Mouse (Mus musculus): ENCODE measurements around the gene Gas7. TPM values are rescaled to one million over a fixed set of nuclear protein-coding genes. Genes with fewer than 3 reads are reported as not detected.

Gas7 gene
- total RNA-seq, 1 experiment: 2.4 TPM

GRCm38 (mm10) chr11:67728726-67729125, 273.5 kb downstream of the Gas7 start:
- no peak overlapping the region for H3K9ac ChIP-seq (ENCODE audit: insufficient read depth, low read depth, low read length, poor library complexity, severe bottlenecking)
- in situ Hi-C loops (cut with MboI; ENCODE audit: low sequenced_read_pairs in 2 of 2, unreplicated experiment in 2 of 2): no loop called here

GRCm38 (mm10) chr11:67731056-67731455, 275.8 kb downstream of the Gas7 start:
- in situ Hi-C loops (cut with MboI; ENCODE audit: low sequenced_read_pairs in 2 of 2, unreplicated experiment in 2 of 2): no loop called here

More at GRCm38 (mm10) chr11:67728726-67729125, 273.5 kb downstream of the Gas7 start:
- DNase-seq (ENCODE audit: low read depth, low spot score): no peak
- Histone ChIP-seq H3K4me3 (ENCODE audit: insufficient read depth in 1 of 2, low read depth in 1 of 2, low read length in 2 of 2, poor library complexity in 1 of 2, severe bottlenecking in 1 of 2) (no peak overlapping the region), H3K9me3 (ENCODE audit: control insufficient read depth, insufficient read depth, low read depth, low read length) (no peaks in the 10 kb centered on the region), H3K36me3 (ENCODE audit: control insufficient read depth, insufficient read depth, low read length, poor library complexity, severe bottlenecking) (no peaks in the 10 kb centered on the region), H3K4me1 (ENCODE audit: control insufficient read depth in 2 of 2, insufficient read depth in 2 of 2, low read length in 2 of 2, poor library complexity in 1 of 2) (no peaks in the 10 kb centered on the region), H3K27ac (ENCODE audit: insufficient read depth, low read depth, low read length, poor library complexity, severe bottlenecking) (no peak overlapping the region)
- TF ChIP-seq HCFC1 (IDR thresholded peaks at IDR 0.05; ENCODE audit: borderline replicate concordance, insufficient read depth, low read length) (no peak), MAFK (IDR thresholded peaks at IDR 0.05; ENCODE audit: insufficient read depth, low read depth, low read length) (no peak), CHD2 (IDR thresholded peaks at IDR 0.05; ENCODE audit: low read depth, low read length) (no peak)

GRCm38 (mm10) chr11:67733726-67734125, 278.5 kb downstream of the Gas7 start:
- Histone ChIP-seq H3K27ac (ENCODE audit: insufficient read depth, low read depth, low read length, poor library complexity, severe bottlenecking) (no peak overlapping the region), H3K36me3 (ENCODE audit: control insufficient read depth, insufficient read depth, low read length, poor library complexity, severe bottlenecking) (no peaks in the 10 kb centered on the region), H3K4me1 (ENCODE audit: control insufficient read depth in 2 of 2, insufficient read depth in 2 of 2, low read length in 2 of 2, poor library complexity in 1 of 2) (no peaks in the 10 kb centered on the region), H3K4me3 (ENCODE audit: insufficient read depth in 1 of 2, low read depth in 1 of 2, low read length in 2 of 2, poor library complexity in 1 of 2, severe bottlenecking in 1 of 2) (no peak overlapping the region), H3K9me3 (ENCODE audit: control insufficient read depth, insufficient read depth, low read depth, low read length) (no peaks in the 10 kb centered on the region), H3K9ac (ENCODE audit: insufficient read depth, low read depth, low read length, poor library complexity, severe bottlenecking) (no peak overlapping the region)
- DNase-seq (ENCODE audit: low read depth, low spot score): no peak
- TF ChIP-seq ZC3H11A (IDR thresholded peaks at IDR 0.05; ENCODE audit: borderline replicate concordance, low read depth, low read length) (no peak), MAFK (IDR thresholded peaks at IDR 0.05; ENCODE audit: insufficient read depth, low read depth, low read length) (no peak), HCFC1 (IDR thresholded peaks at IDR 0.05; ENCODE audit: borderline replicate concordance, insufficient read depth, low read length) (no peak), CHD2 (IDR thresholded peaks at IDR 0.05; ENCODE audit: low read depth, low read length) (no peak), ZNF384 (IDR thresholded peaks at IDR 0.05; ENCODE audit: low read depth, low read length) (no peak)
- in situ Hi-C loops (cut with MboI; ENCODE audit: low sequenced_read_pairs in 2 of 2, unreplicated experiment in 2 of 2): no loop called here

More at GRCm38 (mm10) chr11:67731056-67731455, 275.8 kb downstream of the Gas7 start:
- Histone ChIP-seq H3K9ac (ENCODE audit: insufficient read depth, low read depth, low read length, poor library complexity, severe bottlenecking) (no peak overlapping the region), H3K27ac (ENCODE audit: insufficient read depth, low read depth, low read length, poor library complexity, severe bottlenecking) (no peak overlapping the region), H3K4me1 (ENCODE audit: control insufficient read depth in 2 of 2, insufficient read depth in 2 of 2, low read length in 2 of 2, poor library complexity in 1 of 2) (no peaks in the 10 kb centered on the region), H3K36me3 (ENCODE audit: control insufficient read depth, insufficient read depth, low read length, poor library complexity, severe bottlenecking) (no peaks in the 10 kb centered on the region), H3K4me3 (ENCODE audit: insufficient read depth in 1 of 2, low read depth in 1 of 2, low read length in 2 of 2, poor library complexity in 1 of 2, severe bottlenecking in 1 of 2) (no peak overlapping the region), H3K9me3 (ENCODE audit: control insufficient read depth, insufficient read depth, low read depth, low read length) (no peaks in the 10 kb centered on the region)
- no peak for TF ChIP-seq ZNF384 (IDR thresholded peaks at IDR 0.05; ENCODE audit: low read depth, low read length)
- TF ChIP-seq ZC3H11A (IDR thresholded peaks at IDR 0.05; ENCODE audit: borderline replicate concordance, low read depth, low read length): no peak
- DNase-seq (ENCODE audit: low read depth, low spot score): no peak

GRCm38 (mm10) chr11:67734597-67734996, 279.4 kb downstream of the Gas7 start:
- Histone ChIP-seq H3K4me1 (ENCODE audit: control insufficient read depth in 2 of 2, insufficient read depth in 2 of 2, low read length in 2 of 2, poor library complexity in 1 of 2) (no peaks in the 10 kb centered on the region), H3K9ac (ENCODE audit: insufficient read depth, low read depth, low read length, poor library complexity, severe bottlenecking) (no peak overlapping the region), H3K27ac (ENCODE audit: insufficient read depth, low read depth, low read length, poor library complexity, severe bottlenecking) (no peak overlapping the region), H3K36me3 (ENCODE audit: control insufficient read depth, insufficient read depth, low read length, poor library complexity, severe bottlenecking) (no peaks in the 10 kb centered on the region), H3K9me3 (ENCODE audit: control insufficient read depth, insufficient read depth, low read depth, low read length) (no peaks in the 10 kb centered on the region), H3K4me3 (ENCODE audit: insufficient read depth in 1 of 2, low read depth in 1 of 2, low read length in 2 of 2, poor library complexity in 1 of 2, severe bottlenecking in 1 of 2) (no peak overlapping the region)
- no peak for DNase-seq (ENCODE audit: low read depth, low spot score)
- in situ Hi-C loops (cut with MboI; ENCODE audit: low sequenced_read_pairs in 2 of 2, unreplicated experiment in 2 of 2): no loop called here
- no peak for TF ChIP-seq ZNF384 (IDR thresholded peaks at IDR 0.05; ENCODE audit: low read depth, low read length)
- no peak for TF ChIP-seq MAFK (IDR thresholded peaks at IDR 0.05; ENCODE audit: insufficient read depth, low read depth, low read length)
- no peak for TF ChIP-seq CHD2 (IDR thresholded peaks at IDR 0.05; ENCODE audit: low read depth, low read length)
- TF ChIP-seq ZC3H11A (IDR thresholded peaks at IDR 0.05; ENCODE audit: borderline replicate concordance, low read depth, low read length): no peak
- TF ChIP-seq HCFC1 (IDR thresholded peaks at IDR 0.05; ENCODE audit: borderline replicate concordance, insufficient read depth, low read length): no peak

- Histone ChIP-seq H3K4me3 (ENCODE audit: insufficient read depth in 1 of 2, low read depth in 1 of 2, low read length in 2 of 2, poor library complexity in 1 of 2, severe bottlenecking in 1 of 2) (no peak overlapping the region), H3K9me3 (ENCODE audit: control insufficient read depth, insufficient read depth, low read depth, low read length) (no peaks in the 10 kb centered on the region), H3K9ac (ENCODE audit: insufficient read depth, low read depth, low read length, poor library complexity, severe bottlenecking) (no peak overlapping the region), H3K36me3 (ENCODE audit: control insufficient read depth, insufficient read depth, low read length, poor library complexity, severe bottlenecking) (no peaks in the 10 kb centered on the region), H3K4me1 (ENCODE audit: control insufficient read depth in 2 of 2, insufficient read depth in 2 of 2, low read length in 2 of 2, poor library complexity in 1 of 2) (no peaks in the 10 kb centered on the region), H3K27ac (ENCODE audit: insufficient read depth, low read depth, low read length, poor library complexity, severe bottlenecking) (no peak overlapping the region)
- in situ Hi-C loops (cut with MboI; ENCODE audit: low sequenced_read_pairs in 2 of 2, unreplicated experiment in 2 of 2): no loop called here
- no peak for DNase-seq (ENCODE audit: low read depth, low spot score)
- TF ChIP-seq CHD2 (IDR thresholded peaks at IDR 0.05; ENCODE audit: low read depth, low read length) (no peak), ZC3H11A (IDR thresholded peaks at IDR 0.05; ENCODE audit: borderline replicate concordance, low read depth, low read length) (no peak), MAFK (IDR thresholded peaks at IDR 0.05; ENCODE audit: insufficient read depth, low read depth, low read length) (no peak), HCFC1 (IDR thresholded peaks at IDR 0.05; ENCODE audit: borderline replicate concordance, insufficient read depth, low read length) (no peak), ZNF384 (IDR thresholded peaks at IDR 0.05; ENCODE audit: low read depth, low read length) (no peak)
Measured at GRCm38 (mm10) chr11:67738345-67738744, 283.1 kb downstream of the Gas7 start.

Other genes with a start within 250 kb of the Gas7 start
- 0.09 and 0.11 TPM in 2 replicates for gene Myh4, start 217.4 kb upstream of the Gas7 start, total RNA-seq (2012; rRNA removed)
- gene Myh8, start 178.3 kb upstream of the Gas7 start, total RNA-seq (2012; rRNA removed): 0.09 TPM in 1 of 2 replicates, not detected in the other
- 7.7 and 13.7 TPM in 2 replicates for gene Myh13, start 133.8 kb upstream of the Gas7 start, total RNA-seq (2012; rRNA removed)
- not detected in 2 replicates for gene Rcvrn, start 239.9 kb downstream of the Gas7 start, total RNA-seq (2012; rRNA removed)

Measured in ES-E14 (cell line).